Mouse (Mus musculus) kidney, postnatal 25 days (tissue): ENCODE measurements around the gene Kif1bp.
"Not testable (repeated sequence)": the region's sequence is repeated elsewhere in the genome, so short reads cannot be mapped to it uniquely, and the experiment has no call there.

Experiments used
- DNase-seq, 2 experiments: peaks; one replicate each; pipeline ENCODE4 v3.0.0; 2021; ENCODE audit warnings: mixed read lengths in 2 of 2

Kif1bp gene

DNA sequence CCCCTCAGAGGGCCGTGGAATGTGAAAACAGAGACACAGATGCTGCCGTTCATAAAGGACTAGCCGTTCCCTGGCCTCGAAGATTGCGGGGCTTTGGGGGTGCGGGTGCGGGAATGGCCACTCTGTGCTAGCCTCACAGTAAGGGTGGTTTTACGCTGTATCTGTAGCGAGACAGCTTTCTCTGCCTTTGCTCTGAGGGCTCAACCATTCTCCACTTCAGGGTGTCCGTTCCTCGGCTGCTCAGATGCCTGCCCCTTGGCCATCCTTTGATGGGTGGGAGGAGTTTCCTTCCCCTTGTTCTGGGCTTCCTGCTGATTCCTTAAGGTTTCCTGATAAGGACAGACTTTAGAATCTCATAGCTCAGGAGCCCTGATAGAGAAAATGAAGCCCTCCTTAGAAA, 69.8 kb downstream of the Kif1bp start:
- peak; percentile 59 to 74 for DNase-seq

DNA sequence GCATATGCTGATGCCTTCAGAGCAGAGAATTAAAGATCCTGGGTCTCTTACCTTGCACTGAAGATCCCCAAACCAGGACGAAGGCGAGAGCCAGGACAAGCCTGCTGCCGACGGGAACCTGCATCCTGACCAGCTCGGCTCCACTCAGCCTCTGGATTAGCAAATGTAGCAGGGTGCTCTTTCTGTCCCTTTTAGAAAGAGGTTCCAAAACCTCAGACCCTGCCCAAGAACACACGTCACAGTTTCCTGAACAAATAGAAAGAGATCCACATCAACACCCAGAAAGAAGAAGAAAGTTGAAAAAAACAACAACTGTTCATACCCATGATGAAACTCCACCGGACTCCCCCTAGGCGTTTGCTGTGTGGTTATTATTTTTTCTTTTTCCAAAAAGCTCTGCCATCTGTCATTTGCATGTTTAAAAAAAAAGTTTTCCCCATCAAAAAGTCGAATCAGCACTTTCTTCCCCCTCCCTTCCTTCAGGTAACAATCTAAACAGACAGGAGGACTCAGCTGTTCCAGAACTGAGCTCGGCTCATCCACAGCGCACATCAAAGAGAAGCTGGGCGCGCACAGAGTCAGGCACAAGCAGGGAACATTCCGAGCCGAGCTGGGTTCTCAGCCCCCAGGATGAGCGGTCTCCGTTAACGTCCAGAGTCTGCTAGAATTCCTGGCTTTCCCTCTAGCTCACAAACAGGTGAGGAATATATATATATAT, 70.5 kb downstream of the Kif1bp start:
- peak; percentile 74 to 75 for DNase-seq

DNA sequence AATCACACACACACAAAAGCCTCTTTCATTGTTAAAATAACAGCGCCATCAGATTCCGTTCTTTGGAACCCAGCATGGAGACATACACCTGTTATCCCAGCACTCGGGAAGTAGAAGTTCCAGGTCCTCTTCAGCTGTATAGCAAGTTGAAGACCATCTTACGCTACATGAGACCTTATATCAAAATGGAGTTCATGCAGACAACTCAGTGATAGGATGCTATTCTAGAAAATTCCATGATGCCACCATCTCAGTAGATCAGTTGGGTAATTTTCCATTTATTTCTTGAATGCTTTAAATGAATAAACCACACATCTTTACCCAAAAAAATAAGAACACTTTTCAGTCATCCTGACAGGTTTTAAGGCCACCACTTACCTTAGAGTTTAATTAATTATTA, 71.2 kb downstream of the Kif1bp start:
- no peak for DNase-seq

DNA sequence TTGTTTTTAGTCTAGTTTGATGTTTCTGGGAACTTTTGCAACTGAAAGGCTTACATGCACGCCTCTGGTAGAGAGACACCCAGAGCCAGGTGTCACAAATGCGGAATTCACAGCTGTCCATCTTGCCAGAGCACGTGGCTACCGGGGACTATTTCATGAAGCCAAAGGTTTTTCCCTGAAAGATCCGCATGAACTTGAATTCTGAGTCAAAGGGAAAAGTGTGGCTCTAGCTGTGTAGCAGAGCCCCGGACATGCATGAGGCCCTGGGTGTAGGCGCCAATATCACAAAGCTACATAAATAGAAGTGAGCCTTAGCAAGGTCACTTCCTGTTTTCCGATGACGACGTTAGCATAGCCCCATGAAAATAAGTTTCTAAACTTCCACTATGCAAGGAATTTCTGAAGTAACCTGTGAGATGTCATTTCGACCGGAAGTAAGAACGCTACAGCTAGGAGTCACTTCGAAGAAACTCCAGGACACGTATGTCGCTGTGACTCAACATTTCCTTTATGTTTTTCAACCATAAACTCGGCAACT, 72.2 kb downstream of the Kif1bp start:
- DNase-seq, result no peak

DNA sequence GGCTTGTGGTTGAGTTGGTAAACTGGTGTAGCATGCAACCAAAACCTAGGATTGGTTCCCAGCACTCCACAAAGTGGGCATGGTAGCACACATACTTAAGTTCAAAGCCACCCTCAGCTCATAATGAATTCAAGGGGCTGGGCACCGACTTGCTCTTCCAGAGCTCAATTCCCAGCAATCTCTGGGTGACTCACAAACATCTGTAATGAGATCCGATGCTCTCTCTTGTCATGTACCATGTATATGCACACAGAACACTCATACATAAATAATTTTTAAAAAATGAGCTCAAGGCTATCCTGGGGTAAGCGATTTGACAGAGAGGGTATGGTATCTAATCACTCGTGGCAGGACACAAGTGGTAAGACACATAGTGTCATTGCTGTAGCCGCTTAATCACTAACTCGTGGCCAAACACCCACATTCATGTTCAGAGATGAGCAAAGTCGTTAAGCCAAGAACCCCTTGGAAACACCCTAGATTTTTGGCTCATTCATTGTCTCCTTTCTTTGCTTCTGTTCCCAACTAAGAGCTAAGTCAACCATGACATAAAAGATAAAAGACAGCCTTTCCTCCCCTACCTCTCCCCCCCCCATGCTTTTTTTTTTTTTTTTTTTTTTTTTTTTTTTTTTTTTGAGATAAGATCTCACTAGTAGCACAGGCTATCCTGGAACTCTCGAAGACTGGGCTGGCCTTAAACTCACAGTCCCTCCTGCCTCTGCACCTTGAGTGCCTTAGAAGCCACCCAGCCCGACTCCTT, 72.9 kb downstream of the Kif1bp start:
- DNase-seq, result no peak

DNA sequence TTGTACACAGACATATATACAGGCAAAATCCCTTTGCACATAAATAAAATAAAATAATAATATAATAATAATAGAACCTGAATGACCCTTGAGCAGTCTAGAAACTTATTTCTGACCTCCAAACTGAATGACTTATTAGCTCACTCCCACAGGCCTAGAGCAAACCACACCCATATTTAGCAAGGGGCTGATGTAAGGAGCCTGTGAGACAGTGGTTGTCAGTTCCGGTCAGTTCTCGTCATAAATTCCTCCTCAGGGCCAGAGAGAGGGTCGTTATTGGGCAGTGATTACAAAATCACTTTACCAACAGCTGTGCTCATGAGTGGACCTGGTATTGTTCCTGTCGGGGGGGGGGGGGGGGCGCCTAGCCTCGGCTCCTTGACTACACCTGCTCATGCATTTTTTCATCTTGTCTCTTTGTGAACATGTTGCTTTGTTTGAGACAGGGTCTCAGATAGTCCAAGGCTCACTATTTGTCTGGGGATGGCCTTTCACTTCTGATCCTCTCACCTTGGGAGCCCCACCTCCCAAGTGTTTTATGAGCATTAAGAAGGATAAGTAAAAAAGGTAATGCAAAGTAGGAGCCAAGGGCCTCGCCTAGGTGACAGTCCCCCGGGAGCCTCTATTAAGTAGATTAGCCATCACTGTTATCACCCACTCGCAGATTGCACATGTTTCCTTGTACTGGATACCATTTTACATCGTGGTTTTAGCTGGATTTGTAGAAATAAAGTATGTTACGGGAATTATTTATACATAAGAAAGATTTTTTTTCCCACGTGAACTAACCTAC, 74.2 kb downstream of the Kif1bp start:
- DNase-seq, result no peak

DNA sequence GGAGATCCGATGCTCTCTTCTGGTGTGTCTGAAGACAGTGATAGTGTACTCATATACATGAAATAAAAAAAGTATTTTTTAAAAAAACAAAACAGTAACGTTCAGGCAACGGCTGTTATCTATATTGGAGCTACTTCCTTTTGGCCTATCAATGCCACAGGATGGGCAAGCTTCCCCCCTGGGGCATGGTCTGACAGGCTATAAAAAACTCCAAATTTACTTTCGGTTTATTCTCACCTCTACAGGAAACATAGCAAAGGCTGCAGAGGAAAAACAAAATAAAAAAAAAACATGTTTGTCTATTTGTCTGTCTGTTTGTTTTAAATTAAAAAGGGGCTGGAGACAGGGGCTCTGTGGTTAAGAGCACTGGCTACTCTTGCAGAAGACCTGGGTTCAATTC, 74.9 kb downstream of the Kif1bp start:
- DNase-seq, result peak; percentile 30 to 48

DNA sequence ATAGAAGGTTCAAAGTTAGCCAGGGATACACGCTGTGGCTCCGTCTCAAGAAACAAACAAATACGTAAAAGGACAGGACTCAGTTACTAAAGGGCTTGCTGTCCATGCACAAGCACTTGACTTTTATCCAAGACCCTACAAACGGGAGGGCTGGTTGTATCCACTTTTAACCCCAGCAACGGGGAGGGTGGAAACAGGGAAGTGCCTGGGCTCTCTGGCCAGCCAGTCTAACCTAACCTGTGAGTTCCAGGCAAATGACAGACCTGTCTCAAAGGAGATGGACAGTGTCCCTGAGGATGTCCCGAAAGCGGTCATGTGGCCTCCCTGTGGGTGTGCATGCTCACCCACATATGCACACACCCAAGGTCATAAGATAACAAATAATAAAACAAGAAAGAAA, 76.3 kb downstream of the Kif1bp start:
- DNase-seq, result peak in 1 of 2 experiments; percentile 44

DNA sequence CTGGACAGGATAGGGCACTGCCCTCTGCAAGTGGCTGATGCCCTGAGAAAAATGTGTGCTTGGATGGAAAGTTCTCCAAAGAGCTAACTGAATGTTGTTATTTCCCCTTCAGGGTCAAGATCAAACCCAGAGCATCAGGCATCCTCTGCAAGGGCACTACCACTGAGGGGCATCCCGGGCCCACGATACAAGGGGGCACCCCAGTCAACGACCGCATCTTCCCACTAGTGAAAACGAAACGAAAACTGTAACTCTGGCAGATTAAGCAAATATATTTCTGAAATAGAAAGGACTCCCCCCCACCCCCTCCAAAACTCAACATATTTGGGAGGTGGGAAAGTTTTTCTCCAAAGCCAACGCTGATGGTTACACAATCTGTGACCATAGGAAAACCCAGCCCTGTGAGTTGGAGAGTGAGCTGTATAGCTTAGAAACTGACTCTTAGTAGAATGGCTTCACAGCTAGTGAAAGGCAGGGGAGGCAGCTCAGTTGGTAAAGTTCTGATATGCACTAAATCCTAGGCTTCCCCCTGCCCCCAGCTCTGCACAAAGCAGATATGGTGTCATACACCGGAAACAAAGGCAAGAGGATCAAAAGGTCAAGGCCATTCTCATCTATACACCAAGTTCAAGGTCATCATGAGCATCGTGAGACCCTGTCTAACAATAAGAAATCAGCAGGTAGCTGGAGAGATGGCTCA, 77.2 kb downstream of the Kif1bp start:
- no peak for DNase-seq

DNA sequence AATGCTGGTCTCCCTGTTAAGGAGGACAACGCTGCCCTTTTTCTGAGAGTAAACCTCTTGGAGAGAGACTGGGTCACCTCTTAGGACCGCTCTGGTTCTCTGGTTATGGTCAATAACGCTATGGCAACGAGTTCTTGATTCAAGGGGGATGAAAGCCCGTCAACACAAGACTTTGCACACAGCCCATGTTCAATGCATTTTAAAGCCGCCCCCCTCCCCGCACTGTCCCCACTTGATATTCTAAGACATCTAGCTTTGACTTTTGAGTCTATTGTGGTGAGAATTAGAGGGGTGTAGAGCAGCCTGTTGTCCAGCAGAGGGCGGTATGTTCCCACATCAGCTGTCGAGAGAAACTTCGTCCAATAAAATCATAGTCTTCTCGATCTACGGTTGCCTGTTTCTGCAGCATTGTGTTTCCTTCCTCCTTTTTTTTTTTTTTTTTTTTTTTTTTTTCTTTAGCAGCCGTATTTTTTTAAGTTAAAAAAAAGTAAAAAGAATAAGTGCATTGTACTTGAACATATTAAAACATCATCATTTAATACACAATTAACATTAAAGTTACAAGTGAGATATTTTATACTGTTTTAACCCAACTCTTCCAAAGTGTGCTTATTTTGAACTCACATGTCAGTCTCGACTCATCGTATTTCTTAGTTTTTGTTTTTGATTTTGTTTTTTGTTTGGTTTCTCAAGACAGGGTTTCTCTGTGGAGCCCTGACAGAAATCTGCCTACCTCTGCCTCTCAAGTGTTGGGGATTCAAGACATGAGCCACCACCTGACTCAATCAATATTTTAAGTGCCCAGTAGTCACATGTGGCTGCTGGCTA, 78.0 kb downstream of the Kif1bp start:
- peak; percentile 58 to 59 for DNase-seq

DNA sequence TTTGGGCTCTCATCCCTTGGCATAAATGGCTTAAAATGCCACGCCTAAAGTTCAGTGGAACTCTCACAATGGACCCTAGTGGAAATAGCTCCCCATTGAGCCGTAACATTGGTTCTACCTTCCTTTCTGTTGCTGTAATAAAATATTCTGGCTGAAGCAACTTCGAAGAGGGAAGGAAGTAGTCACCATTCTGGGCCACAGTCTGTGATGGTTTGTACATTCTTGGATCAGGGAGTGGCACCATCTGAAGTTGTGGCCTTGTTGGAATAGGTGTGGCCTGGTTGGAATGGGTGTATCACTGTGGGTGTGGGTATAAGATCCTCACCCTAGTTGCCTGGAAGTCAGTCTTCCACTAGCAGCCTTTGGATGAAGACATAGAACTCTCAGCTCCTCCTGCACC, 86.6 kb downstream of the Kif1bp start:
- DNase-seq, result not testable (repeated sequence)
